ENCODE assay signal across 17 mouse cellular contexts in the genomic region with DNA sequence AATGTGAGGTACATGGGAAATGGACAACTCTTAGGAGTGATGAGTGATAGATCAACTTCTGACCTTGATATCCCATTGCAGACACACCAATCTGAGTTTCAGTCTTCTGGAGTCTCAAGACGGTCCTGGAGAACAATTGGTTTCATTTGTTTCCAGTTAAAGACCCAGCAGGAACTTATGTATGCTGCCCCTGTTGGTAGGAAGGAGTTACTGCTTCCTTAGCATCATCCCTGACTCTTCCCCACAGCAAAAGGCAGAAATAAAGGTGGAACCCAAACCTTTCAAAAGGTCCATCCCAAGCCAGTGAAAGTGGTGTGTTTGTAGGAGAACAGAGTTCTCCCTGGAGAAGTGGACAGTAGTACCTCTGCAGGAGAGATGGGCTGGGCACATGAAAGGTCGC. TPM values are rescaled to one million over a fixed set of nuclear protein-coding genes. Genes with fewer than 3 reads are reported as not detected.
DNase-seq lines count a peak whose midpoint lies in the region; ATAC-seq and TF ChIP-seq lines count a peak whose summit lies in the region.
"Had no signal": no experiment of that assay in that cellular context is flagged by ENCODE, and none has a peak within 500 bp of the region (broad histone marks: within the 10 kb centered on the region; RNA-seq: fewer than 3 reads in every experiment).

No protein-coding gene starts in this region.

- peak; percentile 19 for TF ChIP-seq CTCF in heart, postnatal 0 days (IDR thresholded peaks at IDR 0.05; ENCODE audit: low read depth)
- TF ChIP-seq CTCF in lung, postnatal 0 days (IDR thresholded peaks at IDR 0.05): peak; percentile 61

- WGBS in heart, postnatal 0 days: 77% methylated on average over 2 of the region's 2 CpGs
- 79% methylated on average over 2 of the region's 2 CpGs for WGBS in lung, postnatal 0 days
- WGBS in neural tube, embryonic 15.5 days: 91% methylated on average over 2 of the region's 2 CpGs

- H3K4me1 ChIP-seq in heart, postnatal 0 days (ENCODE audit: control insufficient read depth, insufficient read depth): no peaks in the 10 kb centered on the region
- H3K4me1 ChIP-seq in lung, postnatal 0 days (ENCODE audit: insufficient read depth, low read depth, low read length): no peaks in the 10 kb centered on the region
- H3K4me1 ChIP-seq in neural tube, embryonic 15.5 days: no peaks in the 10 kb centered on the region
- H3K4me1 ChIP-seq: midbrain, embryonic 12.5 days; neural tube, embryonic 12.5 days had no signal

- intact Hi-C loops in heart, postnatal 36 days (cut with DNase I): no loop called here
- intact Hi-C loops in left cerebral cortex, postnatal 14 days (cut with DNase I): no loop called here

- no peaks in the 10 kb centered on the region for H3K36me3 ChIP-seq in heart, postnatal 0 days (replicated peaks; ENCODE audit: control insufficient read depth, insufficient read depth, low read length)
- no peaks in the 10 kb centered on the region for H3K36me3 ChIP-seq in lung, postnatal 0 days (ENCODE audit: insufficient read depth, low read length)
- H3K36me3 ChIP-seq in splenic B cell, adult 2 months (ENCODE audit: control insufficient read depth, insufficient read depth, low read length, poor library complexity, severe bottlenecking): no peaks in the 10 kb centered on the region
- no peaks in the 10 kb centered on the region for H3K36me3 ChIP-seq in neural tube, embryonic 15.5 days
- H3K36me3 ChIP-seq: liver, embryonic 13.5 days; midbrain, embryonic 12.5 days; neural tube, embryonic 12.5 days had no signal

- no peak overlapping the region for H3K4me2 ChIP-seq in heart, postnatal 0 days (ENCODE audit: low read depth, low read length)
- H3K4me2 ChIP-seq in lung, postnatal 0 days (replicated peaks; ENCODE audit: low read depth, low read length): no peak overlapping the region
- H3K4me2 ChIP-seq in neural tube, embryonic 15.5 days: no peak overlapping the region
- H3K4me2 ChIP-seq: liver, embryonic 13.5 days; midbrain, embryonic 12.5 days; neural tube, embryonic 12.5 days had no signal

- H3K9ac ChIP-seq in heart, postnatal 0 days (replicated peaks; ENCODE audit: low read depth, low read length): no peak overlapping the region
- no peak overlapping the region for H3K9ac ChIP-seq in lung, postnatal 0 days (replicated peaks; ENCODE audit: low read depth)
- no peak overlapping the region for H3K9ac ChIP-seq in neural tube, embryonic 15.5 days (replicated peaks)
- H3K9ac ChIP-seq: liver, embryonic 13.5 days; midbrain, embryonic 12.5 days; neural tube, embryonic 12.5 days had no signal

- H3K27ac ChIP-seq in heart, postnatal 0 days (ENCODE audit: low read depth): no peak overlapping the region
- H3K27ac ChIP-seq in lung, postnatal 0 days (ENCODE audit: low read length): no peak overlapping the region
- no peak overlapping the region for H3K27ac ChIP-seq in neural tube, embryonic 15.5 days (replicated peaks)
- H3K27ac ChIP-seq: liver, embryonic 13.5 days; midbrain, embryonic 12.5 days; neural tube, embryonic 12.5 days had no signal

- no peaks in the 10 kb centered on the region for H3K27me3 ChIP-seq in heart, postnatal 0 days (ENCODE audit: control insufficient read depth, insufficient read depth, low read length)
- H3K27me3 ChIP-seq in lung, postnatal 0 days (replicated peaks; ENCODE audit: insufficient read depth, low read length): no peaks in the 10 kb centered on the region
- H3K27me3 ChIP-seq in splenic B cell, adult 2 months (ENCODE audit: control insufficient read depth, insufficient read depth, low read length, poor library complexity, severe bottlenecking): no peaks in the 10 kb centered on the region
- no peaks in the 10 kb centered on the region for H3K27me3 ChIP-seq in neural tube, embryonic 15.5 days (replicated peaks)
- H3K27me3 ChIP-seq: midbrain, embryonic 12.5 days; neural tube, embryonic 12.5 days had no signal

- TF ChIP-seq EP300 in heart, postnatal 0 days (IDR thresholded peaks at IDR 0.05; ENCODE audit: low read depth): no peak
- no peak for TF ChIP-seq EP300 in lung, postnatal 0 days (IDR thresholded peaks at IDR 0.05)

- no peak overlapping the region for H3K4me3 ChIP-seq in heart, postnatal 0 days (ENCODE audit: low read depth, low read length)
- H3K4me3 ChIP-seq in lung, postnatal 0 days (ENCODE audit: low read depth, low read length): no peak overlapping the region
- H3K4me3 ChIP-seq in neural tube, embryonic 15.5 days (replicated peaks): no peak overlapping the region
- H3K4me3 ChIP-seq: liver, embryonic 13.5 days; midbrain, embryonic 12.5 days; neural tube, embryonic 12.5 days had no signal

- DNase-seq in heart, postnatal 0 days (ENCODE audit: low spot score): no peak
- DNase-seq in heart, postnatal 36 days: no peak
- peak; percentile 25 for DNase-seq in lung, postnatal 0 days (ENCODE audit: low spot score)
- no peak for DNase-seq in lung, postnatal 4 days
- DNase-seq in R1 (ENCODE audit: low read depth, low spot score): peak; percentile 42
- peak; percentile 25 for DNase-seq in splenic B cell, adult 2 months (ENCODE audit: low read depth, low spot score)
- DNase-seq in left cerebral cortex, postnatal 14 days (ENCODE audit: low spot score in 2 of 2): no peak
- DNase-seq: cerebellum, adult 11 months; embryo, embryonic 11 days; heart, postnatal 4 days; kidney, postnatal 36 days; liver, embryonic 13.5 days; retina, postnatal 1 day had no signal

- ATAC-seq in heart, postnatal 0 days (ENCODE audit: insufficient read depth, low read depth): no peak
- ATAC-seq in lung, postnatal 0 days: no peak
- ATAC-seq in neural tube, embryonic 15.5 days (ENCODE audit: low FRiP score): no peak
- ATAC-seq: intestine, embryonic 16.5 days had no signal

- 0 out of 2 replicates have a peak, but pooled peaks cover 2% of the 10 kb centered on the region for H3K9me3 ChIP-seq in heart, postnatal 0 days (replicated peaks; ENCODE audit: control insufficient read depth, low read length)
- H3K9me3 ChIP-seq in lung, postnatal 0 days (ENCODE audit: low read length): no peaks in the 10 kb centered on the region
- H3K9me3 ChIP-seq in neural tube, embryonic 15.5 days (replicated peaks): no peaks in the 10 kb centered on the region
- H3K9me3 ChIP-seq: liver, embryonic 13.5 days; neural tube, embryonic 12.5 days had no signal

RNA-seq across cellular contexts. Expression of a gene that starts 30.9 kb away (rescaled TPM):
- total RNA-seq in heart, postnatal 0 days (2014; rRNA removed; ENCODE audit: low replicate concordance): 29.5 and 31.4 TPM in 2 replicates
- polyA plus RNA-seq in heart, postnatal 0 days (2015; fragmentation: Nextera tagmentation; extraction: Ambion mirVana): 4.4 and 5.2 TPM in 2 replicates
- total RNA-seq in heart, postnatal 36 days (2021): 10 to 100 TPM; 24.7 to 27.2 TPM
- polyA plus RNA-seq in lung, postnatal 0 days (2015; fragmentation: Nextera tagmentation; extraction: Ambion mirVana): 6.3 and 6.8 TPM in 2 replicates
- total RNA-seq in left cerebral cortex, postnatal 14 days (2021): 10 to 100 TPM; 60.8 to 61.8 TPM
- 10.0 and 10.4 TPM in 2 replicates for polyA plus RNA-seq in neural tube, embryonic 15.5 days (2015; fragmentation: Nextera tagmentation; extraction: Ambion mirVana)

RNA-seq across cellular contexts. Expression of a gene that starts 54.4 kb away (rescaled TPM):
- 112 and 123 TPM in 2 replicates for total RNA-seq in heart, postnatal 0 days (2014; rRNA removed; ENCODE audit: low replicate concordance)
- 1.4 and 4.0 TPM in 2 replicates for polyA plus RNA-seq in heart, postnatal 0 days (2015; fragmentation: Nextera tagmentation; extraction: Ambion mirVana)
- 100 to 1,000 TPM; 231 to 254 TPM for total RNA-seq in heart, postnatal 36 days (2021)
- 24.0 and 25.3 TPM in 2 replicates for polyA plus RNA-seq in lung, postnatal 0 days (2015; fragmentation: Nextera tagmentation; extraction: Ambion mirVana)
- 100 to 1,000 TPM; 204 to 211 TPM for total RNA-seq in left cerebral cortex, postnatal 14 days (2021)
- 4.0 and 5.5 TPM in 2 replicates for polyA plus RNA-seq in neural tube, embryonic 15.5 days (2015; fragmentation: Nextera tagmentation; extraction: Ambion mirVana)

Comparison
In these comparisons a context has a peak if more than half of its experiments do, and no peak if none do; other contexts are left out.
1. DNase-seq: peak in lung, postnatal 0 days (single experiment), R1 (single experiment) and splenic B cell, adult 2 months (single experiment); none in heart, postnatal 0 days (single experiment), heart, postnatal 36 days (0 of 2), lung, postnatal 4 days (0 of 2) and left cerebral cortex, postnatal 14 days (0 of 2).